Mouse (Mus musculus) limb, embryonic 12.5 days (tissue): ENCODE results near the gene Gm44805. TPM values are rescaled to one million over a fixed set of nuclear protein-coding genes. Genes with fewer than 3 reads are reported as not detected.
A peak's percentile ranks its signal among the peaks of the same experiment; 100 is the strongest.

Experiments
- ATAC-seq: fragments of 200-750 bp; cut with Nextera tagmentation; 2 replicates; pipeline ENCODE4 v1.8.0; 2017; ENCODE audit warnings: low read depth, moderate TSS enrichment; ENCODE audit not compliant: insufficient number of reproducible peaks, insufficient read depth, low FRiP score, low TSS enrichment
- H3K27ac ChIP-seq: fragments of 300-500 bp; sonication (generic); 2 replicates; pipeline ENCODE4 v1.5.1; 2016; ENCODE audit warnings: mild to moderate bottlenecking, moderate library complexity
- H3K27me3 ChIP-seq: fragments of 300-500 bp; sonication (generic); 2 replicates; pipeline ENCODE4 v1.6.1; 2016; ENCODE audit warnings: mild to moderate bottlenecking, moderate library complexity
- H3K36me3 ChIP-seq: fragments of 300-500 bp; sonication (generic); 2 replicates; pipeline ENCODE4 v1.6.1; 2016; ENCODE audit warnings: mild to moderate bottlenecking, moderate library complexity
- H3K4me1 ChIP-seq: fragments of 300-500 bp; sonication (generic); replicated peaks from 2 replicates; pipeline ENCODE4 v1.6.1; 2016
- H3K4me2 ChIP-seq: fragments of 300-500 bp; sonication (generic); 2 replicates; pipeline ENCODE4 v1.6.1; 2016; ENCODE audit warnings: mild to moderate bottlenecking, moderate library complexity
- H3K4me3 ChIP-seq: fragments of 300-500 bp; sonication (generic); replicated peaks from 2 replicates; pipeline ENCODE4 v1.5.1; 2016; ENCODE audit warnings: mild to moderate bottlenecking
- H3K9ac ChIP-seq: fragments of 300-500 bp; sonication (generic); replicated peaks from 2 replicates; pipeline ENCODE4 v1.6.1; 2016; ENCODE audit warnings: mild to moderate bottlenecking, moderate library complexity
- H3K9me3 ChIP-seq: fragments of 300-500 bp; sonication (generic); 2 replicates; pipeline ENCODE4 v1.6.1; 2016; ENCODE audit warnings: mild to moderate bottlenecking, moderate library complexity
- WGBS: fragments of 180-500 bp; shearing (Covaris S2); methylation state at CpG from one replicate; pipeline ENCODE4 v1.1.7; 2016; 5-methylcytosine and 5-hydroxymethylcytosine counted together
- polyA plus RNA-seq: library from polyadenylated mRNA; unstranded; fragments of >200 nt; fragmentation: Nextera tagmentation; extraction: Ambion mirVana; gene quantifications from 2 replicates; pipeline ENCODE4 v1.2.1, GENCODE M21; 2016

Gm44805 gene
- polyA plus RNA-seq, 1 experiment from 2014 or later: not detected

DNA sequence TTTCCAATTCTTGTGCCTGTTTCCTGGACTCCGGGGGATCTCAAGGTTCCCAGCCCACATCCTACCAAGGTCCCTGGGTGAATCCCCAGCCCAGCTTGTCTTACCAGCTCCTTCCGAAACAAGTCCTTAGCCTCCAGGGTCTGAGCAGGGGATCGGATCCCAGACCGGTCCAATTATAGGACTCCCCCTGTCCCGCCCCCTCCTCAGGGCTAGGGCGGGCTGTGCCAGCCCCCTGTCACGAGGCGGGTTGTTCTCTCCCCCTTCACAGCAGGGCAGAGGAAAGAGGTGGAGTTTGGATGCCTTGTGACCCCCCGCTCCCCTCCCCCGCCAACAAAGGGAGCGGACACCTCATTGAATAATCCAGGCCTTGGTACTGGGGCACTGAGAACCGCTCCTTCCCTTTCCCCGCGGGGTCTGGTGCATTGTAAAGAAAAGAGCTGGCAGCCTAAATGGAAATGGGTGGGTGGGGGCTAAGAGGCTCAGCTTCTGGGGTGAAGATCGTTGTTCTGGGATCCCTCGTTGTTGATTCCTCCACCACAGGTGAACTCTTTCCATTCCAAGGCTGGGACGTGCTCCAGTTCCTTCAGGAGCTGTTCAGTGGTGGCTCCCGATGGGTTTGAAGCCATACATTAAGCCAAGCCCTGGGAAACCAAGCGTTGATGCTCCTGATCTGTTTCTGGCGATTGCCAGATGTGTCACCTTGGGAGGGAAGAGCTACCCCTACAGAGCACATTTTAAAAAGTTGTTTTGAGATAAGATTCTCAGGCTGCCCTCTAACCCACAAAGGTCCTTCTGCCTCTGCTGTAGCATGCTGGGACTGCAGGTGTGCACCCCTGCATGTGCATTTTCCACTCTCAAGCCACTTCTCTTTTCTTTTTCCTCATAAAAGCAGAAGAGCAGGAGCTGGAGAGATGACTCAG is 17.9 kb upstream of the Gm44805 start, which contains the start of gene Apoe:
Apoe (minus strand) TSS at position 282 of the 920 bp plus-strand sequence.
- Histone ChIP-seq H3K9ac (peak within 1 kb of the TSS; percentile 31), H3K4me3 (peak within 1 kb of the TSS; percentile 40), H3K27ac (0 out of 2 replicates have a peak within 1 kb of the TSS, but pooled peaks have one; percentile 23), H3K9me3 (no peaks in the 10 kb centered on the region), H3K36me3 (peaks cover 41% of the 10 kb centered on the region), H3K27me3 (peaks cover 10% of the 10 kb centered on the region), H3K4me1 (peaks cover 25% of the 10 kb centered on the region), H3K4me2 (peak within 1 kb of the TSS; percentile 67)
- WGBS: under 1% methylated on average over 20 of the region's 20 CpGs
- ATAC-seq: 0 out of 2 replicates have a peak, but pooled peaks have one; percentile 13

DNA sequence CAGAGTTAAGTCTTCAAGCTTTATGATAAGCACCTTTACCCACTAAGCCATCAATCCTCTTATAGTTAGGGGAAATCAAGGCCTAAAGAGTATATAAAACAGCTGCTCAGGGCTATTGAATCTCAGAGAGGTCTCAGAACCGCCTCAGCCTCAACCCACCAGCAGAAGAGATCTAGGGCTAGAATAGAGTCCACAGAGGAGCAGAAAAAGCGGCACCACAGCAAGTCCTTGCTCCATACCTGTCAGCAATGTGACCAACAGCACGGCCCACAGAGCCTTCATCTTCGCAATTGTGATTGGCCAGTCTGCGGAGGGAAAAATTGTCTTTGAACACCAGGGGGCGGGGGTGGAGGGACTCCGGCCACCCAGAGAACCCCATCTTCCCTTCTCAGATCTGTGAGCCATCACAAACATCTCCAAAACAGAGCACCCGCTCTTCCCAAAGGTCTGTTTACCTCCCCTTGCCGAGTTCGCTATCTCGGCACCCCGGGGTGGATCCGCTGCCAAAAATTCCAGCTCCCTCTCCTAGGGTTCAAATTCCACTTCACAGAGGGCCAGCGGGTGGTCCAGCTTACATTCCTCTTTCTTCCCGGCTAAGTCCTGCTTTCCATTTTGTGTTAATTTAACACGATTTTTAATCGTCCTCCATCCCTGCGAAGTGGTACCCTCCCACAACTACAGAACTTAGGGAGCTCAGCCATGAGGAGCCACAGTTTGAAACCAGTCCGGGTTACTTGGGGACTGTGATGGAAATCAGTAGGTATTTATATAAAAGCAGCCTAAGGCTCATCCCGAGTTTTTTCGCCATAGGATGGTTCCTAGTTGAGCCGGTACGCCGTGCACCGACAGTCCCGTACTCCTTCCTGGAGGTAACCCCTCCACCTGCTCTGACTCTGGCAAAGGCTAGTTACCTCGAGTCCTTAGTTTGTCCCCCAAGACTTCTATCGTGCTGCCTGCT is 17.0 kb upstream of the Gm44805 start:
- peak overlapping the region; percentile 40 for H3K4me3 ChIP-seq
- ATAC-seq: no peak; the same call in 1 of the 2 replicates
- peak overlapping the region; percentile 67 for H3K4me2 ChIP-seq
- H3K27ac ChIP-seq: 0 out of 2 replicates have a peak overlapping the region, but pooled peaks have one; percentile 23
- H3K27me3 ChIP-seq: peaks cover 10% of the 10 kb centered on the region
- H3K4me1 ChIP-seq: peaks cover 29% of the 10 kb centered on the region
- WGBS: 2% methylated on average over 28 of the region's 28 CpGs
- no peaks in the 10 kb centered on the region for H3K9me3 ChIP-seq
- peaks cover 32% of the 10 kb centered on the region for H3K36me3 ChIP-seq
- peak overlapping the region; percentile 31 for H3K9ac ChIP-seq

DNA sequence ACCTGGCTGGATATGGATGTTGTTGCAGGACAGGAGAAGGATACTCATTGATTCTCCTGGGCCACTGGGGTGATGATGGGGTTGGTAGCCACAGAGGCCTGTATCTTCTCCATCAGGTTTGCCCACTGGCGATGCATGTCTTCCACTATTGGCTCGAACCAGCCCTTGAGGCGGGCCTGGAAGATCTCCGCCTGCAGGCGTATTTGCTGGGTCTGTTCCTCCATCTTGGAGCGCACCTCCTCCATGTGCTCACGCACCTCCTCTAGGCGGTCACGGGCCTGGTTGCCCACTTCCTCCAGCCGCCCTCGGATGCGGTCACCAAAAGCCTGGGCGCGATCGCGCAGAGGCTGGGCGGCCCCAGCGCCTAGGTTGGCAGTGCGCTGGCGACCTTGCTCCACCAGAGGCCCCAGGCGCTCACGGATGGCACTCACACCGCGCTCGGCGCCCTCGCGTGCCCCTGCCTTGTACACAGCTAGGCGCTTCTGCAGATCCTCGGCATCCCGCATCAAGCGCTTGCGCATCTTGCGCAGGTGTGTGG is 15.2 kb upstream of the Gm44805 start:
- ATAC-seq: no peak
- Histone ChIP-seq H3K9ac (no peak overlapping the region), H3K4me2 (no peak overlapping the region), H3K4me1 (peaks cover 31% of the 10 kb centered on the region), H3K9me3 (no peaks in the 10 kb centered on the region), H3K27me3 (peaks cover 10% of the 10 kb centered on the region), H3K36me3 (peaks cover 14% of the 10 kb centered on the region), H3K4me3 (no peak overlapping the region), H3K27ac (no peak overlapping the region)
- WGBS: 92% methylated on average over 34 of the region's 34 CpGs

DNA sequence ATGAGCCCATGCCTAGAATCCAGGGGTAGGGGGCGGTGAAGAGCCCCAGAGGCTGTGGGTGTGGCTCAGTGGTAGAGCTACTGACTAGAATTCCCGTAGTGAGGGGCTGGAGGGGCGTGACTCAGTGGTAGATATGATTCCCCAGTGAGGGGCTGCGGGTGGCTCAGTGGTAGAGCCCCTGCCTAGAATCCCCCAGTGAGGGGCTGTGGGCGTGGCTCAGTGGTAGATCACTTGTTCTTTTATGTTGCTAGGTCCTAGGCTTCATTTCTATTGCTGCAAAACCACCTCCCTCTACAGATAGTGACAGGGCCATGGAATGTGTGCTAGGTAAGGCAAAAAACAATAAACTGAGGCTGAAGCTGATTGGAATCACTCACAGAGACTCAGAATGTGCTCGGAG is 14.7 kb upstream of the Gm44805 start:
- peaks cover 30% of the 10 kb centered on the region for H3K4me1 ChIP-seq
- 89% methylated on average over 6 of the region's 6 CpGs for WGBS
- ATAC-seq: no peak

DNA sequence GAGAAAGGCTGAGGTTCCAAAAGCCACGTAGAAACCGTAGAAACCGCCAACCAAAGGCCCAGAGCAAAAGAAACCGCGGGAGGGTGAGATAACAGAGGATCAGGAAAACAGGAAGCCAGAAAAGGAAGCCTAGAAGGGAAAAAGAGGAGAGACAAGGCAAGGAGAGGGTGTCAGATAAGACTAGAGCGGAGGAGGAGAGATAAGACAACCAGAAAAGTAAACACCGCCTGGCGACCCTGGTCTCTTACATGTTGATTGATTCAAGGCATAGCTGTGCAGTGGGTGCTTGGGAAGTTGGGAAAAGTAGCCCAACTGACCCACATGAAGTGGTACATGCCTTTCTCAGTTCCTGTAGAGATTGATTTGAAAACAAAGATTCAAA is 14.0 kb upstream of the Gm44805 start:
- H3K27ac ChIP-seq: no peak overlapping the region
- peaks cover 12% of the 10 kb centered on the region for H3K36me3 ChIP-seq
- H3K4me3 ChIP-seq: no peak overlapping the region
- no peak overlapping the region for H3K4me2 ChIP-seq
- H3K27me3 ChIP-seq: peaks cover 10% of the 10 kb centered on the region
- H3K4me1 ChIP-seq: peaks cover 25% of the 10 kb centered on the region
- WGBS: 62% methylated on average over 8 of the region's 8 CpGs
- no peak overlapping the region for H3K9ac ChIP-seq
- H3K9me3 ChIP-seq: no peaks in the 10 kb centered on the region
- no peak for ATAC-seq

More for the DNA sequence above, 14.7 kb upstream of the Gm44805 start:
- Histone ChIP-seq H3K9me3 (no peaks in the 10 kb centered on the region), H3K4me2 (no peak overlapping the region), H3K27ac (no peak overlapping the region), H3K9ac (no peak overlapping the region), H3K4me3 (no peak overlapping the region), H3K36me3 (peaks cover 12% of the 10 kb centered on the region), H3K27me3 (peaks cover 10% of the 10 kb centered on the region)

DNA sequence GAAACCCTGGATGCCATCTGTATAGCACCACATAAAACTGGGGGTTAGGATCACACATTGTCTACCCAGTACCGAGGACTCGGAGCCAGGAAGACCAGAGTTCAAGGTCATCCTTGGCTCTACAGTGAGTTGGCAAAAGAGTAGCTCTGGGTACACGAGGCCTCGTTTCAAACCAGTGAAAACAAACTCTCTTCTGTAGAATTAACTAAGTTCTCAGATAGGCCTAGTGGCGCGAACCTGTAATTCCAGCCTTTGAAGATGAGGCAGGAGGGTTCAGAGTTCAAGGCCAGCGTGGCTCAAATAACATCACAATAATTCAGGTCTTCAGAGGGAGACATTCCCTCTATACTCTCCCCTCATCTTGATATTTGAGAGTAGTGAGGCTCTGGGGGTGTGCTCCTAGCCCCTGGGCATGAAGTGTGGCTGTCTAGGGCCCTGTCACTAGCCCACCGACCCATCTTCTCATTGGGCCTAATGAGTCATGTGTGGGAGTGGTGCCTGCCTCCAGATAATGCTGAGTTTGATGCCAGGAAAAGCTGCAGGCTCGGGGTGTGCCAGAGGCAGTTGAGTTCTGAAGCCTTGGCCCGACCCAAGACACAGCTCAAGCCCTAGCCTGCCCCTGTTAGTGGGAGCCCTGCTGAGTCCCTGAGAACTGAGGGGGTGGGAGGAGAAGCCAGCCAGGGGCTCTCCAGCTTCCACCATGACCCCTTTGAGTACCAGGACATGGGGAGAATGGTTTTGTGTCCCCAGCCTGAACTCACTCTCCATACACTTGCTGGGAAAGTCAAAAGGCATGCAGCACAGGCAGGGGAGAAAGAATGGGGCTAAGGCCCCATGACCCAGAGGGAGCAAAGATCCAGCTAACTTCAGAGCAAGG is 13.4 kb upstream of the Gm44805 start:
- H3K4me3 ChIP-seq: no peak overlapping the region
- H3K4me1 ChIP-seq: peaks cover 25% of the 10 kb centered on the region
- H3K27me3 ChIP-seq: peaks cover 10% of the 10 kb centered on the region
- H3K4me2 ChIP-seq: no peak overlapping the region
- no peaks in the 10 kb centered on the region for H3K9me3 ChIP-seq
- H3K36me3 ChIP-seq: peaks cover 12% of the 10 kb centered on the region
- no peak overlapping the region for H3K27ac ChIP-seq
- 84% methylated on average over 10 of the region's 10 CpGs for WGBS
- ATAC-seq: no peak
- H3K9ac ChIP-seq: no peak overlapping the region

DNA sequence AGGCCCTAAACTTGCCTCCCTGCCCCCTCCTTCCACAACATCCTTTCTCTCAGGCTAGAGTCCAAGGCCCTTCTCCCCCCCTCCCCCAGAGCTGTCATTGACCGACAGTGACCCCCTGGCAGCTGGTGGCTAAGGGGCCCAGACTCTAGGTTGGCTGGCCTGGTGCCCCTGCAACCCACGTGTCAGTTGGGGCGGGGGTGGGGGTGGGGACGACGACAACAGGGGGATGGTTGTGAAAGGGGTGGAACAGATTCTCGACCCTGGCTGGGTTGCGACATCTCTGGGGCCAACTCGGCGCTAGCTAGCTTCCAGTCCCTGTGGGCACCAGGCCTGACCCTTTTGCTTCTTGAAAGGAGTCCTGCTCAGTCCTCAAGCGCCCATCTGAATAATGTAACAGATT is 12.2 kb upstream of the Gm44805 start:
- no peak overlapping the region for H3K27ac ChIP-seq
- H3K27me3 ChIP-seq: peaks cover 10% of the 10 kb centered on the region
- H3K4me3 ChIP-seq: no peak overlapping the region
- no peak overlapping the region for H3K4me2 ChIP-seq
- H3K9me3 ChIP-seq: no peaks in the 10 kb centered on the region
- no peak for ATAC-seq
- H3K9ac ChIP-seq: no peak overlapping the region
- 25% methylated on average over 10 of the region's 10 CpGs for WGBS
- peaks cover 14% of the 10 kb centered on the region for H3K4me1 ChIP-seq
- H3K36me3 ChIP-seq: peaks cover 12% of the 10 kb centered on the region

DNA sequence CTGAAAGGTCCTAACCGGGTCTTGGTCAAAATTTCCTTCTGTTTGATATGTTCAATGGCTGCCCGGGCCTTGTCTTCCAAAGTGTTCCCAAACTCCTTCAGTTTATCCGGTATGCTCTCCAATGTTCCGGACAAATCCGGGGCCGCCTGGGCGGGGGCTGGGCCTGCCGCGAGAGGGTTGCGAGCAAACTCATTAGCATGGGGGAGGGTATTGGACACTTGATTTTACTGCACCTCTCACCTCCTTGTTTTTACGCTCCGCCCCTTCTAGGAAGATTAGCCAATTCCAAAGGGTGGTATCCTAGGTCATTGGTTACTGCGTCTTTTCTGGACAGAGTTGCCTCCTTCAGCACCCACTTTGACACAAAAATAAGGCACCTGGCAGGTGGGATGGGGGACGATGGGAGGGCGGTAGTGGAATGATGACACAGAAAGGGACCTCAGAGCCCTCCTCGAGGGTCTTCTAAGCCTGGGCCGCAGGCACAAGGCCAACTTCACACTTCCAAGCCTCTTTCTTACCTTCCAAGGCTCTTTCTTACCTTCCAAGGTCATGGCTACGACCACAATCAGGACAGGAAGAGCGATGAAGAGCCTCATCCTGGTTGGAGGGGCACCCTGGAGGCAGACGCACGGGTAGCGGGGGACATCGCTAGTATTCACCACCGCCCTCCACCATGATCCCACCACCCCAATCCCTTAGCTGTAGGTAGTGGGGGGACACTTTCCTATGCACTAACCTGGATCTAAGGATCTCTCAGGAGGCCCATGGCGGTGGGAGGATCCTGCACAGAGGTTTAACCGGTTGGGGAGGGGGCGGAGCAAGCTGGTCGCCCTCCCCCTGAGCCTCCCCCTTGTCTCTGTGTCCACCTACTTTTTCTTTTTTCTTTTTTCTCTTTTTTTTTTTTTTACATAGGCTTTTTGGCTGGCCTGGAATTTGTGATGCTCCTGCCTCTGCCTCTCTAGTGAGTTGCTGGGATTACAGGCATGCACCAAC is 10.9 kb upstream of the Gm44805 start, which contains the start of gene Apoc1:
Apoc1 (minus strand) TSS at position 788 of the 993 bp plus-strand sequence.
- Histone ChIP-seq H3K27ac (no peak within 1 kb of the TSS), H3K9ac (no peak within 1 kb of the TSS), H3K9me3 (no peaks in the 10 kb centered on the region), H3K27me3 (peaks cover under 1% of the 10 kb centered on the region; the same call in 1 of the 2 replicates), H3K4me1 (peaks cover 6% of the 10 kb centered on the region), H3K4me2 (peak within 1 kb of the TSS; percentile 3; the same call in 1 of the 2 replicates), H3K36me3 (peaks cover 12% of the 10 kb centered on the region), H3K4me3 (no peak within 1 kb of the TSS)
- ATAC-seq: no peak
- WGBS: 42% methylated on average over 28 of the region's 28 CpGs

DNA sequence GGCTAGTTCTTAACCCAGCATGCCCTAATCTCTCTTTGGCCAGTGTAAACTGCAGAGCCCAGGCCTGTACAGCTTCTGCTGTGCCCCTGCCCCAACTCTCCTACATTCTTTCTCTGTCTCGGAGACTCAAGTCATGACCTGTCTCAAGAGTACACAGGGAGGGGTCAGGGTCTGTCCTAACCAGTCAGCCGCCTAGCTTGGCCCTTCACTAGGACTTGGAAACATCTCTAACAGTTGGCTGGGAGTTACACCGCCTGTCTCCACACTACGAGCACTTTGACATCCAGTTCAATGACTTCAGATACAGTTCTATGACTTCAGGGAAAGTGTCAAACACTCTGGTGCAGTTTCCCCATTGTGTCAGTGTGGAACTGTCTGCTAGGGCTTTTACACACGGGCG is 10.2 kb upstream of the Gm44805 start:
- peak overlapping the region; percentile 3; the same call in 1 of the 2 replicates for H3K4me2 ChIP-seq
- H3K4me3 ChIP-seq: no peak overlapping the region
- peaks cover 6% of the 10 kb centered on the region for H3K36me3 ChIP-seq
- H3K4me1 ChIP-seq: peaks cover 6% of the 10 kb centered on the region
- H3K27me3 ChIP-seq: no peaks in the 10 kb centered on the region; the same call in 1 of the 2 replicates
- H3K27ac ChIP-seq: no peak overlapping the region
- ATAC-seq: no peak
- no peak overlapping the region for H3K9ac ChIP-seq
- 78% methylated on average over 6 of the region's 6 CpGs for WGBS
- H3K9me3 ChIP-seq: no peaks in the 10 kb centered on the region
